Comparison of ENCODE assay signal across 9 mouse cellular contexts in the genomic region with DNA sequence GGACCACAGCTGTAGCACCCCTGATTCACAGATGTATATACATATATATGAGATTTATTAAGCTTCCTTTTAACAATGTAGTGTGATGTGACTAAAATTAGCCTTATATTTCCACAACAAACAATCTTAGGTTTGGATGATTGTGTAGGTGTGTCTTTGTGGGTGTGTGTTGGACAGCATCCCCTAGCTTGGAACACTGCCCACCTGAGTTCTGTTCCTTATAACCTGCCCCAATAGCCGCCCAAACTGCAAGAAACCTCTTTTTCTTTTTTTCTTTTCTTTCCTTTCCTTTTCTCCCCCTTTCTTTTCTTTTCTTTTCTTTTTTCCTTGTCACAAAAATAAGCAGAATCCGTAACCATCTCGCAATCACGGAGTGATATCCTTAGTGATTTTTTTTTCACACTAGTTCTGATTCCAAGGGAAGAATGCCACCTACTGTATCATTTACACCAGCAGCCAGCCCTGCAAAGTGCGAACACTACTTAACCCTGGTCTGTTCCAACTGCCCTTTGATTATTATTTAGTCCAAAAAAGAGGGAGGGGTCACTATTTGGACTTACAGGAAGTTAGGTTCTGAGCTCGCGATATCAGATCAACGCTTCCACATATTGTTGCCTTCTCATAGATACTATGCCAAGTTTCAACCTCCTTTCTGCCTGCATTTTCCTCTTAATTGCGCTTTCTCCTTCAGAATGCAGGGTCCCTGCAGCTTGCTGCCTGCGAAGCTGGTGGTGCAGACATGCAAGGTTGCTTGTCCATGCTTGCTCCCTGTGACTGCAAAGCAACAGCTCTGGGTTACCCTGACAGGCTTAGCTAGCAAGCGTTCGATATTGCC. TPM values are rescaled to one million over a fixed set of nuclear protein-coding genes. Genes with fewer than 3 reads are reported as not detected.
DNase-seq lines count a peak whose midpoint lies in the region; ATAC-seq and TF ChIP-seq lines count a peak whose summit lies in the region.
"Had no signal": no experiment of that assay in that cellular context is flagged by ENCODE, and none has a peak within 500 bp of the region (broad histone marks: within the 10 kb centered on the region; RNA-seq: fewer than 3 reads in every experiment).

No protein-coding gene starts in this region.

- TF ChIP-seq POLR2A in heart, adult 2 months (IDR thresholded peaks at IDR 0.05; ENCODE audit: insufficient read depth, low read depth, low read length), result no peak

- no peak for TF ChIP-seq EP300 in heart, adult 2 months (IDR thresholded peaks at IDR 0.05; ENCODE audit: insufficient read depth, low read depth, low read length)
- no peak for TF ChIP-seq EP300 in liver, embryonic 14.5 days (IDR thresholded peaks at IDR 0.05; ENCODE audit: low read depth)

- peak; percentile 25; the same call in 1 of the 2 replicates for ATAC-seq in embryonic facial prominence, embryonic 11.5 days (replicated peaks; ENCODE audit: insufficient number of reproducible peaks, low FRiP score, low TSS enrichment, low read depth)
- ATAC-seq in liver, embryonic 14.5 days (ENCODE audit: insufficient read depth), result peak; percentile 37; the same call in 1 of the 2 replicates

- H3K9me3 ChIP-seq in embryonic facial prominence, embryonic 11.5 days (replicated peaks; ENCODE audit: control insufficient read depth, low read length), result no peaks in the 10 kb centered on the region
- no peaks in the 10 kb centered on the region for H3K9me3 ChIP-seq in liver, embryonic 14.5 days (ENCODE audit: control insufficient read depth, low read length)

- peak overlapping the region; percentile 93 for H3K4me2 ChIP-seq in embryonic facial prominence, embryonic 11.5 days (ENCODE audit: low read depth, low read length)
- peak overlapping the region; percentile 70 for H3K4me2 ChIP-seq in liver, embryonic 14.5 days (ENCODE audit: low read depth)

- H3K27me3 ChIP-seq in heart, adult 2 months (ENCODE audit: control insufficient read depth, insufficient read depth, low read length), result no peaks in the 10 kb centered on the region; the same call in 1 of the 2 replicates
- H3K27me3 ChIP-seq in embryonic facial prominence, embryonic 11.5 days (ENCODE audit: control insufficient read depth, insufficient read depth, low read length), result peaks cover 16% of the 10 kb centered on the region
- peaks cover 43% of the 10 kb centered on the region for H3K27me3 ChIP-seq in liver, embryonic 14.5 days (ENCODE audit: control insufficient read depth, insufficient read depth, low read length)

- H3K4me3 ChIP-seq in heart, adult 2 months, result peak overlapping the region; percentile 78
- peak overlapping the region; percentile 65 for H3K4me3 ChIP-seq in embryonic facial prominence, embryonic 11.5 days (ENCODE audit: low read depth, low read length)
- H3K4me3 ChIP-seq in liver, embryonic 14.5 days (ENCODE audit: insufficient read depth in 1 of 2, low read depth in 2 of 2, low read length in 2 of 2), result peak overlapping the region; percentile 56 to 58

- peak overlapping the region; percentile 65; the same call in 1 of the 2 replicates for H3K27ac ChIP-seq in heart, adult 2 months
- no peak overlapping the region for H3K27ac ChIP-seq in embryonic facial prominence, embryonic 11.5 days (replicated peaks; ENCODE audit: low read depth, low read length)
- H3K27ac ChIP-seq in liver, embryonic 14.5 days, result no peak overlapping the region

- peak; percentile 60 for TF ChIP-seq CTCF in heart, adult 2 months (IDR thresholded peaks at IDR 0.05)
- no peak for TF ChIP-seq CTCF in liver, embryonic 14.5 days (IDR thresholded peaks at IDR 0.05; ENCODE audit: low read depth)

- H3K9ac ChIP-seq in heart, adult 2 months (ENCODE audit: low read depth, low read length), result peak overlapping the region; percentile 70
- peak overlapping the region; percentile 55 for H3K9ac ChIP-seq in embryonic facial prominence, embryonic 11.5 days (replicated peaks; ENCODE audit: low read length)
- no peak overlapping the region for H3K9ac ChIP-seq in liver, embryonic 14.5 days (replicated peaks)

- WGBS in heart, adult 2 months, result 3% methylated on average over 12 of the region's 12 CpGs
- 7% methylated on average over 12 of the region's 12 CpGs for WGBS in embryonic facial prominence, embryonic 11.5 days
- 7% methylated on average over 12 of the region's 12 CpGs for WGBS in liver, embryonic 14.5 days (ENCODE audit: insufficient replicate concordance)

- no peak for DNase-seq in heart, adult 2 months
- DNase-seq in heart, postnatal 10 days, result no peak
- peak; percentile 13 for DNase-seq in ES-CJ7 (ENCODE audit: low read depth, low spot score)
- peak; percentile 43 for DNase-seq in embryonic facial prominence, embryonic 11.5 days (ENCODE audit: low spot score)
- peak; percentile 28 for DNase-seq in hindlimb bud, embryonic 11.5 days (ENCODE audit: extremely low spot score, low read depth, low spot score)
- DNase-seq in liver, embryonic 14.5 days (ENCODE audit: low read depth in 3 of 3, low spot score in 3 of 3), result no peak
- peak; percentile 39 for DNase-seq in right cerebral cortex, postnatal 25 days
- no peak for DNase-seq in ovary, postnatal 10 days (ENCODE audit: low spot score)

- peaks cover 2% of the 10 kb centered on the region for H3K4me1 ChIP-seq in heart, adult 2 months (ENCODE audit: control insufficient read depth, insufficient read depth, low read length)
- no peaks in the 10 kb centered on the region for H3K4me1 ChIP-seq in embryonic facial prominence, embryonic 11.5 days (ENCODE audit: control insufficient read depth, insufficient read depth, low read length)
- H3K4me1 ChIP-seq in liver, embryonic 14.5 days (replicated peaks; ENCODE audit: control insufficient read depth in 2 of 2, insufficient read depth in 2 of 2, low read length in 1 of 2), result 0 out of 4 replicates have a peak, but pooled peaks cover 0 to 2% of the 10 kb centered on the region in 2 experiments

- intact Hi-C loops in heart, adult 2 months (cut with DNase I), result loop anchor here (2.0 to 10.0 kb wide), 3 partner anchors 129 to 429 kb away; no protein-coding TSS in a partner anchor
- intact Hi-C loops in heart, postnatal 10 days (cut with DNase I), result loop anchor here (2.0 kb wide), 2 partner anchors 145 to 429 kb away; no protein-coding TSS in a partner anchor

- no peaks in the 10 kb centered on the region for H3K79me2 ChIP-seq in heart, adult 2 months (replicated peaks; ENCODE audit: control insufficient read depth, insufficient read depth, low read length)

- no peaks in the 10 kb centered on the region for H3K36me3 ChIP-seq in heart, adult 2 months (ENCODE audit: control insufficient read depth, insufficient read depth, low read length)
- H3K36me3 ChIP-seq in embryonic facial prominence, embryonic 11.5 days (replicated peaks; ENCODE audit: control insufficient read depth, insufficient read depth, low read depth, low read length), result no peaks in the 10 kb centered on the region
- H3K36me3 ChIP-seq in liver, embryonic 14.5 days (replicated peaks; ENCODE audit: control insufficient read depth, insufficient read depth, low read depth), result no peaks in the 10 kb centered on the region

RNA-seq across cellular contexts. Expression of gene Arhgap20, which starts 0.9 kb away (rescaled TPM):
- total RNA-seq in heart, adult 2 months (2021), result 10 to 100 TPM; 18.1 to 29.6 TPM
- polyA plus RNA-seq in heart, adult 2 months (2012; rRNA removed), result 3.5 and 6.2 TPM in 2 replicates
- 1 to 10 TPM; 6.4 to 7.5 TPM for total RNA-seq in heart, postnatal 10 days (2021)
- 1.7 TPM in 2 replicates for polyA plus RNA-seq in embryonic facial prominence, embryonic 11.5 days (2014; fragmentation: Nextera tagmentation; extraction: Ambion mirVana)
- 0.02 and 0.04 TPM in 2 replicates for polyA plus RNA-seq in liver, embryonic 14.5 days (2012; rRNA removed)
- polyA plus RNA-seq in liver, embryonic 14.5 days (2014; fragmentation: Nextera tagmentation; extraction: Ambion mirVana), result 0.03 TPM in 1 of 2 replicates, not detected in the other
- total RNA-seq: hematopoietic stem cell, adult 5-6 weeks had no signal

Comparison
In these comparisons a context has a peak if more than half of its experiments do, and no peak if none do; other contexts are left out.
1. DNase-seq: peak in ES-CJ7 (single experiment), embryonic facial prominence, embryonic 11.5 days (single experiment), hindlimb bud, embryonic 11.5 days (single experiment) and right cerebral cortex, postnatal 25 days (single experiment); none in heart, adult 2 months (0 of 2), heart, postnatal 10 days (0 of 2), liver, embryonic 14.5 days (0 of 3) and ovary, postnatal 10 days (single experiment).
2. Peak in every context shown above with its lines, with median percentiles within 50 percentile points of each other: H3K4me3 ChIP-seq.